Mouse (Mus musculus) liver, embryonic 14.5 days (tissue): ENCODE measurements around the gene Rabggtb.

Experiments
- CTCF ChIP-seq: IDR thresholded peaks from 2 replicates; pipeline ENCODE4 v1.5.1; 2016; ENCODE audit warnings: antibody characterized with exemption, low read depth, control low read depth
- EP300 ChIP-seq: IDR thresholded peaks from 2 replicates; pipeline ENCODE4 v1.6.1; 2016; ENCODE audit warnings: antibody characterized with exemption, low read depth

- no peak for TF ChIP-seq CTCF
- no peak for TF ChIP-seq EP300
Observed at GRCm38 (mm10) chr3:153957916-153958315, 45.1 kb upstream of the Rabggtb start.
